Mouse (Mus musculus) NIH3T3 (cell line): Measurements from ENCODE around the gene Nog.
A peak's percentile ranks its signal among the peaks of the same experiment; 100 is the strongest.

ENCODE experiments used
- DNase-seq: peaks from one replicate; pipeline ENCODE4 v3.0.0-alpha.2; 2012; ENCODE audit warnings: low read depth

The Nog gene

GRCm38 (mm10) chr11:89302056-89302815, at the start of gene Nog:
Gene Nog (minus strand): TSS chr11:89302332.
- no peak for DNase-seq

- DNase-seq, result no peak
Observed at GRCm38 (mm10) chr11:89340238-89340637, 38.1 kb upstream of the Nog start.

- no peak for DNase-seq
Observed at GRCm38 (mm10) chr11:89339783-89340182, 37.7 kb upstream of the Nog start.

GRCm38 (mm10) chr11:89337910-89338309, 35.8 kb upstream of the Nog start:
- no peak for DNase-seq

- no peak for DNase-seq
Observed at GRCm38 (mm10) chr11:89327089-89327881, 25.2 kb upstream of the Nog start.

GRCm38 (mm10) chr11:89321775-89322174, 19.6 kb upstream of the Nog start:
- DNase-seq, result no peak

- no peak for DNase-seq
Observed at GRCm38 (mm10) chr11:89319675-89320074, 17.5 kb upstream of the Nog start.

- no peak for DNase-seq
Observed at GRCm38 (mm10) chr11:89318324-89318723, 16.2 kb upstream of the Nog start.

- no peak for DNase-seq
Observed at GRCm38 (mm10) chr11:89317757-89318156, 15.6 kb upstream of the Nog start.

GRCm38 (mm10) chr11:89314374-89314773, 12.2 kb upstream of the Nog start:
- DNase-seq, result no peak

GRCm38 (mm10) chr11:89312378-89312777, 10.2 kb upstream of the Nog start:
- no peak for DNase-seq

GRCm38 (mm10) chr11:89310217-89310616, 8.1 kb upstream of the Nog start:
- no peak for DNase-seq

- DNase-seq, result peak; percentile 89
Observed at GRCm38 (mm10) chr11:89303421-89303820, 1.3 kb upstream of the Nog start.

GRCm38 (mm10) chr11:89302816-89303180, 666 bp upstream of the Nog start:
- DNase-seq, result peak; percentile 24

GRCm38 (mm10) chr11:89301331-89302055, 639 bp downstream of the Nog start:
- no peak for DNase-seq

- no peak for DNase-seq
Observed at GRCm38 (mm10) chr11:89299784-89300775, 2.1 kb downstream of the Nog start.

- DNase-seq, result no peak
Observed at GRCm38 (mm10) chr11:89299116-89299783, 2.9 kb downstream of the Nog start.

- DNase-seq, result peak; percentile 66
Observed at GRCm38 (mm10) chr11:89298285-89299010, 3.7 kb downstream of the Nog start.

- DNase-seq, result peak; percentile 27
Observed at GRCm38 (mm10) chr11:89297521-89297920, 4.6 kb downstream of the Nog start.

GRCm38 (mm10) chr11:89269809-89270361, 32.2 kb downstream of the Nog start:
- no peak for DNase-seq
